Mouse (Mus musculus) stomach, embryonic 15.5 days (tissue): ENCODE data around the gene Hist2h2ac. TPM values are rescaled to one million over a fixed set of nuclear protein-coding genes. Genes with fewer than 3 reads are reported as not detected.
A peak's percentile ranks its signal among the peaks of the same experiment; 100 is the strongest.
"Not testable (repeated sequence)": the region's sequence is repeated elsewhere in the genome, so short reads cannot be mapped to it uniquely, and the experiment has no call there.

Source experiments
- ATAC-seq: fragments of 200-750 bp; cut with Nextera tagmentation; 2 replicates; pipeline ENCODE4 v1.8.0; 2017; ENCODE audit warnings: low read depth, moderate number of reproducible peaks, moderate TSS enrichment; ENCODE audit not compliant: insufficient read depth, low FRiP score
- H3K27ac ChIP-seq: fragments of 300-500 bp; sonication (generic); 2 replicates; pipeline ENCODE4 v1.5.1; 2015; ENCODE audit warnings: mild to moderate bottlenecking, inconsistent platforms
- H3K27me3 ChIP-seq: fragments of 300-500 bp; sonication (generic); replicated peaks from 2 replicates; pipeline ENCODE4 v1.6.1; 2015; ENCODE audit warnings: inconsistent platforms
- H3K36me3 ChIP-seq: fragments of 300-500 bp; sonication (generic); 2 replicates; pipeline ENCODE4 v1.6.1; 2015; ENCODE audit warnings: inconsistent platforms
- H3K4me1 ChIP-seq: fragments of 300-500 bp; sonication (generic); 2 replicates; pipeline ENCODE4 v1.6.1; 2015; ENCODE audit warnings: inconsistent platforms
- H3K4me2 ChIP-seq: fragments of 300-500 bp; sonication (generic); 2 replicates; pipeline ENCODE4 v1.6.1; 2015; ENCODE audit warnings: mild to moderate bottlenecking, inconsistent platforms
- H3K4me3 ChIP-seq: fragments of 300-500 bp; sonication (generic); replicated peaks from 2 replicates; pipeline ENCODE4 v1.5.1; 2015; ENCODE audit warnings: inconsistent platforms
- H3K9ac ChIP-seq: fragments of 300-500 bp; sonication (generic); 2 replicates; pipeline ENCODE4 v1.6.1; 2015; ENCODE audit warnings: inconsistent platforms
- H3K9me3 ChIP-seq: fragments of 300-500 bp; sonication (generic); 2 replicates; pipeline ENCODE4 v1.6.1; 2016; ENCODE audit warnings: inconsistent platforms
- WGBS: fragments of 180-500 bp; shearing (Covaris S2); methylation state at CpG from one replicate; pipeline ENCODE4 v1.1.7; 2015; 5-methylcytosine and 5-hydroxymethylcytosine counted together
- polyA plus RNA-seq: library from polyadenylated mRNA; unstranded; fragments of >200 nt; fragmentation: Nextera tagmentation; extraction: Ambion mirVana; gene quantifications from 2 replicates; pipeline ENCODE4 v1.2.1, GENCODE M21; 2015

The Hist2h2ac gene
- polyA plus RNA-seq, 1 experiment from 2014 or later, result 14.5 TPM

GRCm38 (mm10) chr3:96221640-96222038, 959 bp upstream of the Hist2h2ac start:
- Histone ChIP-seq H3K36me3 (no peaks in the 10 kb centered on the region), H3K9ac (peak overlapping the region; percentile 46; the same call in 1 of the 2 replicates), H3K9me3 (no peaks in the 10 kb centered on the region), H3K27ac (peak overlapping the region; percentile 98), H3K4me1 (peaks cover 6% of the 10 kb centered on the region; the same call in 1 of the 2 replicates), H3K4me2 (peak overlapping the region; percentile 74), H3K27me3 (no peaks in the 10 kb centered on the region), H3K4me3 (peak overlapping the region; percentile 64)
- 26% methylated on average over 9 of the region's 9 CpGs for WGBS
- ATAC-seq, result no peak

- under 1% methylated on average over 28 of the region's 47 CpGs for whole genome bisulfite sequencing
- H3K36me3 ChIP-seq, ATAC-seq: not testable (repeated sequence)
Measured at GRCm38 (mm10) chr3:96220131-96220764, 432 bp downstream of the Hist2h2ac start.

GRCm38 (mm10) chr3:96219661-96220130, 984 bp downstream of the Hist2h2ac start, which contains the start of the genes Bola1 and Hist2h2ab:
TSS of gene Bola1 (minus strand) at chr3:96219709.
TSS of gene Hist2h2ab (plus strand) at chr3:96219865.
- Histone ChIP-seq H3K36me3 (no peaks in the 10 kb centered on the region), H3K27me3 (no peaks in the 10 kb centered on the region), H3K9me3 (no peaks in the 10 kb centered on the region), H3K27ac (peak within 1 kb of the TSS; percentile 98), H3K4me2 (peak within 1 kb of the TSS; percentile 74), H3K9ac (peak within 1 kb of the TSS; percentile 85), H3K4me1 (peaks cover 6% of the 10 kb centered on the region; the same call in 1 of the 2 replicates), H3K4me3 (peak within 1 kb of the TSS; percentile 64)
- WGBS, result under 1% methylated on average over 37 of the region's 37 CpGs
- peak; percentile 75 for ATAC-seq

More at GRCm38 (mm10) chr3:96220131-96220764, 432 bp downstream of the Hist2h2ac start:
- not testable (repeated sequence) for H3K9me3 ChIP-seq, H3K4me1 ChIP-seq, H3K27me3 ChIP-seq
- Histone ChIP-seq H3K4me2 (peak overlapping the region; percentile 74), H3K4me3 (peak overlapping the region; percentile 64), H3K9ac (peak overlapping the region; percentile 85), H3K27ac (peak overlapping the region; percentile 98)

GRCm38 (mm10) chr3:96219191-96219641, 1.5 kb downstream of the Hist2h2ac start:
- under 1% methylated on average over 12 of the region's 12 CpGs for WGBS
- Histone ChIP-seq H3K9ac (peak overlapping the region; percentile 58), H3K27ac (peak overlapping the region; percentile 98), H3K36me3 (no peaks in the 10 kb centered on the region), H3K4me2 (peak overlapping the region; percentile 74), H3K9me3 (no peaks in the 10 kb centered on the region), H3K27me3 (no peaks in the 10 kb centered on the region), H3K4me3 (peak overlapping the region; percentile 64), H3K4me1 (peaks cover 6% of the 10 kb centered on the region; the same call in 1 of the 2 replicates)
- ATAC-seq, result no peak

- H3K9ac ChIP-seq, result no peak overlapping the region
- 0 out of 2 replicates have a peak, but pooled peaks have one; percentile 27 for ATAC-seq
- no peak overlapping the region for H3K4me3 ChIP-seq
- H3K4me2 ChIP-seq, result no peak overlapping the region
- no peaks in the 10 kb centered on the region for H3K4me1 ChIP-seq
- H3K27me3 ChIP-seq, result no peaks in the 10 kb centered on the region
- WGBS, result 22% methylated on average over 15 of the region's 15 CpGs
- no peaks in the 10 kb centered on the region for H3K9me3 ChIP-seq
- H3K27ac ChIP-seq, result no peak overlapping the region
- H3K36me3 ChIP-seq, result no peaks in the 10 kb centered on the region
Measured at GRCm38 (mm10) chr3:96209242-96209641, 11.4 kb downstream of the Hist2h2ac start.

GRCm38 (mm10) chr3:96207819-96208218, 12.9 kb downstream of the Hist2h2ac start:
- WGBS, result 69% methylated on average over 3 of the region's 3 CpGs
- H3K4me2 ChIP-seq, result no peak overlapping the region
- H3K4me3 ChIP-seq, result no peak overlapping the region
- H3K36me3 ChIP-seq, result no peaks in the 10 kb centered on the region
- no peaks in the 10 kb centered on the region for H3K9me3 ChIP-seq
- H3K27ac ChIP-seq, result no peak overlapping the region
- H3K4me1 ChIP-seq, result no peaks in the 10 kb centered on the region
- no peak for ATAC-seq
- no peaks in the 10 kb centered on the region for H3K27me3 ChIP-seq
- no peak overlapping the region for H3K9ac ChIP-seq

GRCm38 (mm10) chr3:96199731-96200130, 20.9 kb downstream of the Hist2h2ac start:
- 0 out of 2 replicates have a peak, but pooled peaks cover 9% of the 10 kb centered on the region for H3K4me1 ChIP-seq
- no peaks in the 10 kb centered on the region for H3K27me3 ChIP-seq
- ATAC-seq, result no peak
- no peaks in the 10 kb centered on the region for H3K9me3 ChIP-seq
- H3K36me3 ChIP-seq, result no peaks in the 10 kb centered on the region
- no peak overlapping the region for H3K9ac ChIP-seq
- 62% methylated on average over 2 of the region's 2 CpGs for WGBS
- H3K27ac ChIP-seq, result no peak overlapping the region
- H3K4me2 ChIP-seq, result no peak overlapping the region
- no peak overlapping the region for H3K4me3 ChIP-seq

GRCm38 (mm10) chr3:96198601-96199251, 22.0 kb downstream of the Hist2h2ac start:
- not testable (repeated sequence) for H3K27ac ChIP-seq, H3K27me3 ChIP-seq, H3K36me3 ChIP-seq, H3K9me3 ChIP-seq, ATAC-seq, H3K9ac ChIP-seq, H3K4me2 ChIP-seq, H3K4me1 ChIP-seq, H3K4me3 ChIP-seq
- 26% methylated on average over 8 of the region's 8 CpGs for WGBS

GRCm38 (mm10) chr3:96198181-96198580, 22.5 kb downstream of the Hist2h2ac start:
- Histone ChIP-seq H3K27ac (peak overlapping the region; percentile 75), H3K27me3 (no peaks in the 10 kb centered on the region), H3K4me2 (peak overlapping the region; percentile 100), H3K4me1 (0 out of 2 replicates have a peak, but pooled peaks cover 9% of the 10 kb centered on the region), H3K36me3 (no peaks in the 10 kb centered on the region), H3K9me3 (no peaks in the 10 kb centered on the region), H3K4me3 (peak overlapping the region; percentile 77), H3K9ac (no peak overlapping the region)
- WGBS, result 6% methylated on average over 6 of the region's 6 CpGs
- peak; percentile 56; the same call in 1 of the 2 replicates for ATAC-seq

GRCm38 (mm10) chr3:96197129-96197749, 23.4 kb downstream of the Hist2h2ac start:
- peak; percentile 92 for ATAC-seq
- WGBS, result under 1% methylated on average over 50 of the region's 50 CpGs

GRCm38 (mm10) chr3:96196437-96197128, 24.1 kb downstream of the Hist2h2ac start:
- Histone ChIP-seq H3K9me3 (no peaks in the 10 kb centered on the region), H3K4me3 (peak overlapping the region; percentile 77), H3K4me2 (peak overlapping the region; percentile 100), H3K27ac (peak overlapping the region; percentile 94), H3K27me3 (no peaks in the 10 kb centered on the region), H3K9ac (peak overlapping the region; percentile 84), H3K36me3 (no peaks in the 10 kb centered on the region), H3K4me1 (0 out of 2 replicates have a peak, but pooled peaks cover 9% of the 10 kb centered on the region)
- 16% methylated on average over 27 of the region's 27 CpGs for WGBS
- no peak for ATAC-seq

More at GRCm38 (mm10) chr3:96197129-96197749, 23.4 kb downstream of the Hist2h2ac start:
- Histone ChIP-seq H3K4me3 (peak overlapping the region; percentile 77), H3K27ac (peak overlapping the region; percentile 94), H3K9me3 (no peaks in the 10 kb centered on the region), H3K4me2 (peak overlapping the region; percentile 100), H3K4me1 (0 out of 2 replicates have a peak, but pooled peaks cover 9% of the 10 kb centered on the region), H3K36me3 (no peaks in the 10 kb centered on the region), H3K9ac (peak overlapping the region; percentile 84), H3K27me3 (no peaks in the 10 kb centered on the region)
